Mouse (Mus musculus) thymus, postnatal 36 days (tissue): ENCODE measurements at regions not wholly inside any gene's neighbourhood (a gene's known extent, or its start where the extent isn't known, plus 50 kb on each side); places are given as distances from the start of the nearest gene placed in this dataset.

Experiments used
- DNase-seq, 2 experiments: peaks; one replicate each; pipeline ENCODE4 v3.0.0; 2022; ENCODE audit warnings: mixed read lengths in 2 of 2

- DNase-seq: no peak
Observed at GRCm38 (mm10) chr2:166401860-166402259, 246.4 kb upstream of the Sulf2 start.

GRCm38 (mm10) chr2:166400304-166400703, 244.8 kb upstream of the Sulf2 start:
- DNase-seq: no peak

DNA sequence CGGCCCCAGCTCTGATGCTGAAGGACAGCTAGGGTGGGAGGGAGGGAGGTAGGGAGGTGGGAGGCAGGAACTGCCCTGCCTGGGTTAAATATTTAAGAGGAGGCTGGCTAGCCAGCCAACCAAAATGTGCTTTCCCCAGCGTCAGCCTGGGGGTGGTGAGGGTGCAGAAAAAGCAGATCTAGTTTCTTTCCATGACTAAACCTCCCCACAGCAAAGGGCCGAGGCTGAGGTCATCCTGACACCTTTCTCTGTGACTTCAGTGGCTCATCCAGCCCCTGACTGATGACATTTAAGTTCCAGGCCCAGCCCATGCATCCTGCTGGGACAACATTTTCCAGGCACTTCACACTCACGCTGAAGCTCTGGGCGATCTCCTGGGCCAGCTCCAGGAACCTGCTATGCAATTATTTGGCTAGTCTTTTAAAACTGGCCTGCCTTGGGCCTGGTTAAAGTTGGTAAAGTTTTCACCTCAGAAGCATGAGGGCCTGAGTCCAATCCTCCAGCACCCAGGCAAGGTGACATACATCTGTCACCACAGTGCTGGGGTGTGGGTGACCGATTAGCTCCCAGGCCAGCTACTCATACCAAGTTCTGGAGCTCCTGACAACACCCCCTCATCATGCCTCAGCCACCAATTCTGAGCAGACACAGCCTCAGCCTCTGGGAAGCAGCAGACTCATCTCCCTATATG, 243.8 kb upstream of the Sulf2 start:
- no peak for DNase-seq

- no peak for DNase-seq
Observed at GRCm38 (mm10) chr2:166398774-166399139, 243.3 kb upstream of the Sulf2 start.

- DNase-seq: no peak
Observed at GRCm38 (mm10) chr2:166398156-166398555, 242.7 kb upstream of the Sulf2 start.

DNA sequence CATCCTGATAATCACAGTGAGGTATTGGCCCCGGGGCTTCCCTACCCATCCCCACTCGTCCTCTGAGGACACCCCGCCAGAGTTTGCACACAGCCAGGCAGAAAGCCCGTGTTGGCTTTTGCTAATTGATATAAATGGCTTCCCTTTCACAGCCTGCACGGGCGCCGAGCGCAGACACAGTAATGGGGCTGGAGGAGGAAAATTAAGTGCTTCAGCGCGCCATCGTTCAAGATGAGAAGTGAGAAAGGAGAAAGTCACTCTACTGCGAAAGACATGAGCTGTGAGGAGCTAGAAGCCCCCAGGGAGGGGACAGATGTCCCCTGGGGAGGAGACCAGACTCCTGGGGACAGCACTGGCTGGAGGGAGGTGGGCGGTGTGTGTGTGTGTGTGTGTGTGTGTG, 239.2 kb upstream of the Sulf2 start:
- no peak for DNase-seq

DNA sequence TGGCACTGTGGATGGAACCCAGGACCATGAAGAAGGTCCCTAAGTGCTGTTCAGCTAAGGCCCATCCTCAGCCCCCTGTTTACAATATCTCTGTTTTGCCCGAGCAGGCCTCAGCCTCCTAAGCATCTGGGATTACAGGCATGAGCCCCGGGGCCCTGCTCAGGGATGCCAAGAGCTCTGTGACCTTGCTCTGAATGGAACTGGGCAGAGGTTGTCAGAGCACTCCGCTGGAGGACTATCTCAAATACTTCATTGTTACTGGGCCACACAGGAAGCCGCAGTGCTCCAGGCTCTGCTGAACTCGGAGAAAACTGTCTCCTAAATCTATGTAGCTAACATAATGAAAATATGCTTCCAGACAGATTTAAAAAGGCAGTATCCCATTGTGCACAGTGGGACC, 235.7 kb upstream of the Sulf2 start:
- DNase-seq: no peak

DNA sequence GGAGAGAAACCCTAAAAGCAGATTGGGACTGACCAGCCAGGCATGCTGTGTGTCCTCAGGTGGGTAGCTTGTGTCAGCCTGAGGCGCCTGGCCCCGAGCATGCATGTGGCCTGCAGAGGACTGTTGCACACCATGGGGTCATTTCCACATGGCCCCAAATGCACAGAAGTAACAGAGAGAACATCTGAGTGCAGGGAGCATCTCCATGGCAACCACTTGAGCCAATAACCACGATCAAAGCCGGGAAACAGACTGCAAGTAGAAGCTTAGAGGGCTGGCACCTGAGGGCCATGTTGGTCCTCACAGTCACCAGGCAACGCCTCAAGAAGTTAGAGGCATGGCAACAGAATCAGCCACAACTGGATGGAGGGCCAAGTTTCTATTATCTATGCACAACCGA, 232.6 kb upstream of the Sulf2 start:
- DNase-seq: no peak

- no peak for DNase-seq
Observed at GRCm38 (mm10) chr2:166386817-166387216, 231.4 kb upstream of the Sulf2 start.

- DNase-seq: no peak
Observed at GRCm38 (mm10) chr2:166384583-166384982, 229.1 kb upstream of the Sulf2 start.

GRCm38 (mm10) chr2:166383356-166383755, 227.9 kb upstream of the Sulf2 start:
- DNase-seq: no peak

- DNase-seq: no peak
Observed at GRCm38 (mm10) chr2:166382180-166382579, 226.7 kb upstream of the Sulf2 start.

GRCm38 (mm10) chr2:166380854-166381253, 225.4 kb upstream of the Sulf2 start:
- no peak for DNase-seq

DNA sequence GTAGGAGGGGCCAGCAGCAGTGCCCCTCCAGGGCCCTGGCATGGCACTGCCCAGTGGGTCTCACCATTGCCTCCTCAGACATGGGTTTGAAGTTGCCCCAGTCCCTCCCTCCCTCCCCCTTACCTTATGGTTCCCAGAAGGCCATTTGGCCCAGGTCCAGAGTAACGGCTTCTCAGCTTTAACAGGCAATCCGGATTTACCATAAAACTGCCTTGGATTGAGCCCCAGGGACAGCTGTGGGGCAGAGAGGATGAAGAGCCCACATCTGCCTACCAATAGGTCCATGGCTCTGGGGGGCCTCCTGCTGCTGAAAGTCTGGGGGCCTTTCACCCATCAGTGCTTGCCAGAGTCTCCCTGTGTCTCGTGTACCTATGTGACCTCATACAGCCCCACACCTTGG, 222.9 kb upstream of the Sulf2 start:
- DNase-seq: no peak

DNA sequence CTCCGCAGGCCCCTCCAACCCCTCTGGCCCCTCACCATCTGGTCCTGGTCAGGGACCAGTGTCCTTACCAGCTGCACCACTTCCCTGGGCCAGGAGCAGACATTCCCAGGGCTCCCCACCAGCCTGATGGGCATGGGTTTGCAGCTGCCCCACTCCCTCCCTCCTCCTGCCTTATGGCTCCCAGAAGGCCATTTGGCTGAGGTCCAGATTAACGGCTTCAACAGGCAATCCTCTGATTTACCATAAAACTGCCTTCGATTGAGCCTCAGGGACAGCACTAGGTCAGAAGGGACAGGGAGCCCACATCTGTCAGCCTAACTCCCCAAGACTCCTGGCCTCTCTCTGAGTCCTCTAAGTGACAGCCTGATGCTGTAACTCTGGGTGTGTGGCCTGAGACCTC, 221.9 kb upstream of the Sulf2 start:
- no peak for DNase-seq

- no peak for DNase-seq
Observed at GRCm38 (mm10) chr2:166375639-166376038, 220.2 kb upstream of the Sulf2 start.

- no peak for DNase-seq
Observed at GRCm38 (mm10) chr2:166370776-166371175, 215.3 kb upstream of the Sulf2 start.

DNA sequence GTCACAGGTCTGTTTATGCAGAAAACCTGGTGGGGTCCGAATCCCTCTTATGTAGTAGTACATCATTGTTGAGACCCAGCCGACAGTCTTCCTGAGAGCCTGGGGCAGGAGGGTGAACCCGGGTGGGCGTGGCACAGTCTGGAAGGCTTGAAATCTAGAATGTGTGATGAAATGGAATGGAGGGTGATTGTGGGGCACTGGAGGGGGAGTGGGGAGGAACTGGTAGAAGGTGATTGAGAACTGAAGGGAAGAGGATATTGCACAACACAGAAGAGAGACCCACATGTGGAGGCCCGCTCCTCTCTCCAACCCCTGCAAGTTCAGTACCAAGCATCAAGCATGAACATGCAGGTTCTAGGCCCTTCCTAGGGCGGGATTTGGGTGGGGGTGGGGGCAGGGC, 206.2 kb upstream of the Sulf2 start:
- no peak for DNase-seq

DNA sequence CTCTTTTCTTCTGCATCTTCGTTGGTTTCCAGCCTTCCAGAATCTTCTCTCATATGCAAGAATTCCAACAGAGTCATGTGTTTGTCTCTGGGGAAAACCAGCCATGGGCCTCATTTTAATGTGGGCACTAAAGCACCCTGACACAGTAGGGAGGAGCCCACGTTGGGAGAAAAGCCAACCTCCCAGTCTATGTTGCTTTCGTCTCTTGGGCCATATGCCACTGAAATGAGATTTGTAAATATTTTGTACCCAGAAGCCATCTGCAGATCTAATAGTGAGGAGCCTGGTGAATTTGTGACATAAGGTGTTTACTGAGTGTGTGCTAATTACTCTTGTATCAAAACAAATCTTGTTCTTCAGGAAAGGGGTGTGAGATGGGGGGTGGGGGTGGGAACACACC, 205.3 kb upstream of the Sulf2 start:
- no peak for DNase-seq

GRCm38 (mm10) chr2:166359995-166360394, 204.5 kb upstream of the Sulf2 start:
- no peak for DNase-seq

DNA sequence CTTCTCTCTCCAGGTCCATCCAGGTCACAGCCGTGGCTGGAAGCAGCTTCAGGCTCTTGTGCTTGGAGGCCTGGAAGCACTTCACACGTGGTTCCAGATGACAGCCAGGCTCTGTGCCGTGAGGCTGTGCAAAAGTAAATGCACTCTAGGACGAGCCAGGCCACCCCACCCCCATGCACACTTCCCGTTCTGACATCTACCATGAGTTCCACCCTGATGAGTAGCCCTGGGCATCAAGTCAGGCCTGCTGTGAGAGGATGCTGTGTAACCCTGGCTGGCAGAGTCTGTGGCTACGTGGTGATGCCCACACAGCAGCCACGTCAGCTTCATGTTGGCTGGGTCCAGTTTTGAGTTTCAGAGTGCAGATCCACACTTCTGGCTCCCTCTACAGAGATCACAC, 202.4 kb upstream of the Sulf2 start:
- no peak for DNase-seq

DNA sequence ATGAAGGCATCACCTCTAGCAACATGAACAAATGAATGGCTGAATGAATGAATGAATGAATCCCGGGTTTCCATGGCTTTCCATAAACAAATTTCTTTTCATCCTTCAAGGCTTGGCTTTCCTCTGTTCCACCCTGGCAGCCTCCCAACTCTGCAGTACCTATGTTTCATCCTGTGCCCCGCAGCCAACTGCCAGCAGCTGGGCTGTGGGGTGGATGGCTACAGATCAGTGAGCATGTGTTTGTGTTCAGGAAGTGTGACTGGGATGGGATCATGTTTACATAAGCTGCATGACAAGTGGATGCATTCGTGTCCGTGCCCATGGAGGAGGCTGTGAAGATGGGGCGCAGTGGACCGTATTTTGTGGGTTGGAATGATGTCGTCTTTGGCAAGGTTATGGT, 200.5 kb upstream of the Sulf2 start:
- no peak for DNase-seq

DNA sequence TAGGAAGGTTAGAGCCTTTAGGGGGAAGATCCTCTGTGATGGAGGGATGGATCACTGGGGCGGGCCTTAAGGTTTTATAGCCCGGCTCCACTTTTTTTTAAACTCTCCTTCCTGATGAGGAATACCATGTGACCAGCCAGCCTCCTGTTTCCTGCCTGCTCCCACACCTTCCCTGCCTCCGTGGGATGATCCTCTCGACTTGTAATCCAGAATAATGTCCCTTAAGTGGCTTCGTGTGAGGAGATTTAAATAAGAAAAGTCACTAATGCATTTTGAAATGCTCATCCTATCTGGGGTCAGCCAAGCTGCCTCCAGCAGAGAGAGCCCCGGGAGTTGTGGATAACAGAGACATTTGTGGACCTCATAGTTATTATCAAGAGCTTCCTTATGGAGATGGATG, 200.0 kb upstream of the Sulf2 start:
- no peak for DNase-seq

GRCm38 (mm10) chr2:166354391-166354790, 198.9 kb upstream of the Sulf2 start:
- DNase-seq: no peak

DNA sequence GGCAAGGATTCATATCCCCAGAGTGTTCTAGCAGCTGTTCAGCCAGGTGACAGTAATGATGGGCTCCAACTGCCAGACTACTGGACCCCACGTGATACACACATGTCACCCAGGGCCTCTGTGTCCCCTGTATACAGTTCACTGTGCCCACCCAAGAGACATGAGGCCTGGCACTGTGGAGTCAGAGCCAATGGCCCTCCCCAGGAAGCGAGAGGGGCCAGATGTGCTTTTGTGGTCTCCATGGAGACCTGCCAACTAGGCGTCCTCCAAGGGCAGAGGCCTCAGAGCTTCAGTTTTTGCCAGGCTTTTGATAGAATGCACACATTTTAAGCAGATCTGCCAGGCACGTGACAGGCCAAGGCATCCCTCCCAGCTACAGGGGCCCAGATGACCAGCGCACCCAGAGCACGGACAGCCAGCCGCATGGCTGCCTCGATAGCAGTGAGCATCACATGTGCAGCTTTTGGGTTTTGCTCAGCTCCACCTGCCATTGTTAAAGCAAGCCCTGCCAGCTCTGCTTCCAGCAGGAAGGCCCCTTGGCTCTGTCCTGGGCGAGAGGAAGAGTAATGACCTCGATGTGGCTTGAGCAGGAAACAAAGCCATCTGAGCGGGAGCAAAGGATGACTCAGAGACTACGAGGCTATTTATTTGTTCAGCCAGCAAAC, 198.1 kb upstream of the Sulf2 start:
- no peak for DNase-seq
